Mouse (Mus musculus) embryonic facial prominence, embryonic 14.5 days (tissue): ENCODE measurements around the gene Abcb11. TPM values are rescaled to one million over a fixed set of nuclear protein-coding genes. Genes with fewer than 3 reads are reported as not detected.

Experiments used
- ATAC-seq: fragments of 200-750 bp; cut with Nextera tagmentation; 2 replicates; pipeline ENCODE4 v1.8.0; 2017; ENCODE audit warnings: low read depth, moderate number of reproducible peaks, moderate TSS enrichment
- DNase-seq: peaks from one replicate; pipeline ENCODE4 v3.0.0-alpha.2; 2015; ENCODE audit warnings: low spot score
- H3K27ac ChIP-seq: fragments of 300-500 bp; sonication (generic); replicated peaks from 2 replicates; pipeline ENCODE4 v1.5.1; 2014; ENCODE audit warnings: low read depth, mild to moderate bottlenecking, low read length, moderate library complexity
- H3K27me3 ChIP-seq: fragments of 300-500 bp; sonication (generic); replicated peaks from 2 replicates; pipeline ENCODE4 v1.6.1; 2014; ENCODE audit warnings: low read length; ENCODE audit not compliant: control insufficient read depth, insufficient read depth
- H3K36me3 ChIP-seq: fragments of 300-500 bp; sonication (generic); 2 replicates; pipeline ENCODE4 v1.6.1; 2014; ENCODE audit warnings: low read length, mixed read lengths; ENCODE audit not compliant: control insufficient read depth, insufficient read depth
- H3K4me1 ChIP-seq: fragments of 300-500 bp; sonication (generic); 2 replicates; pipeline ENCODE4 v1.6.1; 2014; ENCODE audit warnings: antibody characterized with exemption, low read length; ENCODE audit not compliant: control insufficient read depth, insufficient read depth
- H3K4me2 ChIP-seq: fragments of 300-500 bp; sonication (generic); 2 replicates; pipeline ENCODE4 v1.6.1; 2014; ENCODE audit warnings: low read depth, mild to moderate bottlenecking, low read length, moderate library complexity, mixed read lengths
- H3K4me3 ChIP-seq: fragments of 300-500 bp; sonication (generic); 2 replicates; pipeline ENCODE4 v1.5.1; 2014; ENCODE audit warnings: low read depth, mild to moderate bottlenecking, low read length
- H3K9ac ChIP-seq: fragments of 300-500 bp; sonication (generic); 2 replicates; pipeline ENCODE4 v1.6.1; 2014; ENCODE audit warnings: low read depth, mild to moderate bottlenecking, low read length, moderate library complexity, mixed read lengths
- H3K9me3 ChIP-seq: fragments of 300-500 bp; sonication (generic); 2 replicates; pipeline ENCODE4 v1.6.1; 2016; ENCODE audit warnings: low read length; ENCODE audit not compliant: control insufficient read depth
- WGBS: fragments of 180-500 bp; shearing (Covaris S2); extraction: QIAGEN DNeasy Blood & Tissue Kit; methylation state at CpG from one replicate; pipeline ENCODE4 v1.1.7; 2014; 5-methylcytosine and 5-hydroxymethylcytosine counted together
- polyA plus RNA-seq: library from polyadenylated mRNA; unstranded; fragments of >200 nt; fragmentation: Nextera tagmentation; extraction: Ambion mirVana; gene quantifications from 2 replicates; pipeline ENCODE4 v1.2.1, GENCODE M21; 2014

Gene Abcb11
- not detected in 2 replicates for polyA plus RNA-seq

GRCm38 (mm10) chr2:69342496-69343221 is at the start of gene Abcb11:
Gene Abcb11 (minus strand): TSS chr2:69342616.
- H3K27me3 ChIP-seq = no peaks in the 10 kb centered on the region
- H3K4me2 ChIP-seq = no peak within 1 kb of the TSS
- no peaks in the 10 kb centered on the region for H3K9me3 ChIP-seq
- H3K4me3 ChIP-seq = no peak within 1 kb of the TSS
- H3K27ac ChIP-seq = no peak within 1 kb of the TSS
- DNase-seq (no peak), ATAC-seq (no peak)
- H3K9ac ChIP-seq = no peak within 1 kb of the TSS
- H3K4me1 ChIP-seq = no peaks in the 10 kb centered on the region
- WGBS = 87% methylated on average over 9 of the region's 9 CpGs
- H3K36me3 ChIP-seq = no peaks in the 10 kb centered on the region

- H3K4me3 ChIP-seq = no peak overlapping the region
- ATAC-seq = no peak
- H3K9me3 ChIP-seq = no peaks in the 10 kb centered on the region
- no peaks in the 10 kb centered on the region for H3K4me1 ChIP-seq
- no peaks in the 10 kb centered on the region for H3K27me3 ChIP-seq
- no peak overlapping the region for H3K9ac ChIP-seq
- DNase-seq = no peak
- no peak overlapping the region for H3K4me2 ChIP-seq
- no peak overlapping the region for H3K27ac ChIP-seq
- WGBS = 74% methylated on average over 3 of the region's 3 CpGs
- H3K36me3 ChIP-seq = no peaks in the 10 kb centered on the region
Measured at GRCm38 (mm10) chr2:69386118-69386871, 43.9 kb upstream of the Abcb11 start.

GRCm38 (mm10) chr2:69382838-69383237 is 40.4 kb upstream of the Abcb11 start:
- H3K4me1 ChIP-seq = no peaks in the 10 kb centered on the region
- WGBS = 89% methylated on average over 5 of the region's 5 CpGs
- ATAC-seq = no peak

GRCm38 (mm10) chr2:69381740-69382139 is 39.3 kb upstream of the Abcb11 start:
- Histone ChIP-seq H3K27ac (no peak overlapping the region), H3K36me3 (no peaks in the 10 kb centered on the region), H3K4me3 (no peak overlapping the region), H3K4me1 (no peaks in the 10 kb centered on the region), H3K4me2 (no peak overlapping the region), H3K9me3 (no peaks in the 10 kb centered on the region), H3K9ac (no peak overlapping the region), H3K27me3 (no peaks in the 10 kb centered on the region)
- 57% methylated on average over 8 of the region's 8 CpGs for WGBS
- ATAC-seq = no peak
- peak; percentile 20 for DNase-seq

More at GRCm38 (mm10) chr2:69382838-69383237, 40.4 kb upstream of the Abcb11 start:
- Histone ChIP-seq H3K4me2 (no peak overlapping the region), H3K36me3 (no peaks in the 10 kb centered on the region), H3K27ac (no peak overlapping the region), H3K4me3 (no peak overlapping the region), H3K27me3 (no peaks in the 10 kb centered on the region), H3K9me3 (no peaks in the 10 kb centered on the region), H3K9ac (no peak overlapping the region)
- DNase-seq = no peak

GRCm38 (mm10) chr2:69380281-69380680 is 37.9 kb upstream of the Abcb11 start, which contains the start of gene Dhrs9:
Gene Dhrs9 (plus strand): TSS chr2:69380445.
- no peaks in the 10 kb centered on the region for H3K9me3 ChIP-seq
- DNase-seq = no peak
- H3K27me3 ChIP-seq = no peaks in the 10 kb centered on the region
- WGBS = 75% methylated on average over 13 of the region's 13 CpGs
- no peak within 1 kb of the TSS for H3K4me2 ChIP-seq
- H3K9ac ChIP-seq = peak within 1 kb of the TSS; percentile 19; the same call in 1 of the 2 replicates
- no peak within 1 kb of the TSS for H3K4me3 ChIP-seq
- H3K27ac ChIP-seq = no peak within 1 kb of the TSS
- H3K36me3 ChIP-seq = no peaks in the 10 kb centered on the region
- no peaks in the 10 kb centered on the region for H3K4me1 ChIP-seq
- no peak for ATAC-seq

GRCm38 (mm10) chr2:69379801-69380200 is 37.4 kb upstream of the Abcb11 start:
- Histone ChIP-seq H3K4me2 (no peak overlapping the region), H3K9ac (peak overlapping the region; percentile 19; the same call in 1 of the 2 replicates), H3K4me1 (no peaks in the 10 kb centered on the region), H3K4me3 (no peak overlapping the region), H3K36me3 (no peaks in the 10 kb centered on the region), H3K27ac (no peak overlapping the region), H3K27me3 (no peaks in the 10 kb centered on the region), H3K9me3 (no peaks in the 10 kb centered on the region)
- no peak for DNase-seq
- no peak for ATAC-seq
- WGBS = 45% methylated on average over 1 of the region's 1 CpGs

- Histone ChIP-seq H3K9ac (no peak overlapping the region), H3K27me3 (no peaks in the 10 kb centered on the region), H3K4me1 (no peaks in the 10 kb centered on the region), H3K4me3 (no peak overlapping the region), H3K4me2 (no peak overlapping the region), H3K27ac (no peak overlapping the region), H3K36me3 (no peaks in the 10 kb centered on the region), H3K9me3 (no peaks in the 10 kb centered on the region)
- 72% methylated on average over 2 of the region's 2 CpGs for WGBS
- DNase-seq = no peak
- no peak for ATAC-seq
Measured at GRCm38 (mm10) chr2:69376780-69377179, 34.4 kb upstream of the Abcb11 start.

- H3K4me3 ChIP-seq = no peak overlapping the region
- ATAC-seq (no peak), DNase-seq (no peak)
- H3K4me2 ChIP-seq = no peak overlapping the region
- no peaks in the 10 kb centered on the region for H3K27me3 ChIP-seq
- no peak overlapping the region for H3K27ac ChIP-seq
- 100% methylated on average over 1 of the region's 1 CpGs for WGBS
- no peak overlapping the region for H3K9ac ChIP-seq
- no peaks in the 10 kb centered on the region for H3K4me1 ChIP-seq
- H3K9me3 ChIP-seq = no peaks in the 10 kb centered on the region
- H3K36me3 ChIP-seq = no peaks in the 10 kb centered on the region
Measured at GRCm38 (mm10) chr2:69365275-69365674, 22.9 kb upstream of the Abcb11 start.
